Mouse (Mus musculus) hindbrain, embryonic 10.5 days (tissue): ENCODE data around the gene Ccnb1ip1. TPM values are rescaled to one million over a fixed set of nuclear protein-coding genes. Genes with fewer than 3 reads are reported as not detected.
"Not testable (repeated sequence)": the region's sequence is repeated elsewhere in the genome, so short reads cannot be mapped to it uniquely, and the experiment has no call there.

ENCODE experiments used
- DNase-seq: peaks from one replicate; pipeline ENCODE4 v3.0.0-alpha.2; 2017; ENCODE audit warnings: low spot score
- H3K27ac ChIP-seq: fragments of 300-500 bp; sonication (generic); 2 replicates; pipeline ENCODE4 v1.5.1; 2016; ENCODE audit warnings: mild to moderate bottlenecking, moderate library complexity
- H3K27me3 ChIP-seq: fragments of 300-500 bp; sonication (generic); 2 replicates; pipeline ENCODE4 v1.6.1; 2016; ENCODE audit warnings: mild to moderate bottlenecking; ENCODE audit not compliant: poor library complexity, insufficient read depth, severe bottlenecking
- H3K36me3 ChIP-seq: fragments of 300-500 bp; sonication (generic); 2 replicates; pipeline ENCODE4 v1.6.1; 2016; ENCODE audit warnings: mild to moderate bottlenecking, moderate library complexity
- H3K4me1 ChIP-seq: fragments of 300-500 bp; sonication (generic); replicated peaks from 2 replicates; pipeline ENCODE4 v1.6.1; 2016; ENCODE audit warnings: mild to moderate bottlenecking
- H3K4me3 ChIP-seq: fragments of 300-500 bp; sonication (generic); 2 replicates; pipeline ENCODE4 v1.5.1; 2016; ENCODE audit warnings: mild to moderate bottlenecking, moderate library complexity
- H3K9me3 ChIP-seq: fragments of 300-500 bp; sonication (generic); 2 replicates; pipeline ENCODE4 v1.6.1; 2016; ENCODE audit warnings: mild to moderate bottlenecking, moderate library complexity
- WGBS: fragments of 180-500 bp; shearing (Covaris S2); methylation state at CpG from one replicate; pipeline ENCODE4 v1.1.7; 2016; 5-methylcytosine and 5-hydroxymethylcytosine counted together
- polyA plus RNA-seq: library from polyadenylated mRNA; unstranded; fragments of >200 nt; fragmentation: Nextera tagmentation; extraction: Ambion mirVana; gene quantifications from 2 replicates; pipeline ENCODE4 v1.2.1, GENCODE M21; 2016

Gene Ccnb1ip1
- polyA plus RNA-seq = not detected in 2 replicates

DNA sequence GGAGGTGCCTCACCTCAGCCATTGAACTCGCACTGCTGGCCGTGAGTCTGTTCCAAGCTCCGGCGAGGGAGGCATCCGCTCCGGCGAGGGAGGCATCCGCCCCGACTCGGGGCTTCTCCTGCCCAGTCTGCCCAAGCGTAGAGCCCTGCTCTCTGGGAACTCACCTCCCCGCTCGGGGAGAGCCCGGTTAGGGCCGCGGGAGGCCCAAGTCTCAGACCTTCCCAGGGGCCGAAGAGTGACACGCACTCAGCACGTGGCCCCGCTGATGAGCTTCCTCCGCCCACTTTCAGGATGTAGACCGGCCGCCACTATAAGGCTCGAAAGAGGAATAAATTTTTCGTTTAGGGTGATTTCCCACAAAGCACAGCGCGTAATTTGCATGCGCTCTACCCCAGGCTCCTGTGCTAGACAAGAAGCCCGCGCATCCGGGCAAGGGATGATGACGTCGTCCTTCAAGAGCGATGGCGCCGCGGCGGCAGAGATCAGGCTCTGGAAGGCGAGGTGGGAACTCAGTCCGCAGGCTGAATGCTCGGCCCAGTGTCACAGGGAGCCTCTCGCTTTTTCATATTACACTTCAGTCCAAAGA lies at the start of gene Ccnb1ip1, which contains the start of gene Parp2:
Gene Ccnb1ip1 (minus strand): TSS at position 246 of the 586 bp plus-strand sequence.
Gene Parp2 (plus strand): TSS at position 355 of the 586 bp plus-strand sequence.
- H3K27me3 ChIP-seq = no peaks in the 10 kb centered on the region
- under 1% methylated on average over 42 of the region's 42 CpGs for WGBS
- DNase-seq = peak; percentile 96

GRCm38 (mm10) chr14:50855788-50856187 lies 48.3 kb upstream of the Ccnb1ip1 start:
- 84% methylated on average over 5 of the region's 5 CpGs for WGBS

More for the DNA sequence above, at the start of gene Ccnb1ip1, which contains the start of gene Parp2:
- peaks cover 8% of the 10 kb centered on the region for H3K4me1 ChIP-seq
- peak within 1 kb of the TSS; percentile 61 for H3K4me3 ChIP-seq
- peak within 1 kb of the TSS; percentile 91 for H3K27ac ChIP-seq
- no peaks in the 10 kb centered on the region for H3K9me3 ChIP-seq
- peaks cover 28% of the 10 kb centered on the region for H3K36me3 ChIP-seq

GRCm38 (mm10) chr14:50837236-50837635 lies 29.7 kb upstream of the Ccnb1ip1 start:
- Histone ChIP-seq H3K27ac (no peak overlapping the region), H3K4me3 (no peak overlapping the region), H3K4me1 (no peaks in the 10 kb centered on the region), H3K36me3 (peaks cover 11% of the 10 kb centered on the region; the same call in 1 of the 2 replicates), H3K9me3 (no peaks in the 10 kb centered on the region), H3K27me3 (no peaks in the 10 kb centered on the region)
- DNase-seq = peak; percentile 15
- 66% methylated on average over 6 of the region's 6 CpGs for WGBS

More at GRCm38 (mm10) chr14:50855788-50856187, 48.3 kb upstream of the Ccnb1ip1 start:
- Histone ChIP-seq H3K27ac (no peak overlapping the region), H3K27me3 (no peaks in the 10 kb centered on the region), H3K9me3 (no peaks in the 10 kb centered on the region), H3K36me3 (peaks cover 32% of the 10 kb centered on the region), H3K4me1 (no peaks in the 10 kb centered on the region), H3K4me3 (no peak overlapping the region)
- no peak for DNase-seq

GRCm38 (mm10) chr14:50834435-50834834 lies 26.9 kb upstream of the Ccnb1ip1 start:
- no peaks in the 10 kb centered on the region for H3K27me3 ChIP-seq
- no peaks in the 10 kb centered on the region for H3K4me1 ChIP-seq
- no peak overlapping the region for H3K27ac ChIP-seq
- no peak for DNase-seq
- no peaks in the 10 kb centered on the region for H3K9me3 ChIP-seq
- no peak overlapping the region for H3K4me3 ChIP-seq
- H3K36me3 ChIP-seq = peaks cover 7% of the 10 kb centered on the region; the same call in 1 of the 2 replicates
- whole genome bisulfite sequencing = 70% methylated on average over 2 of the region's 2 CpGs

GRCm38 (mm10) chr14:50833964-50834363 lies 26.4 kb upstream of the Ccnb1ip1 start:
- H3K27ac ChIP-seq = no peak overlapping the region
- H3K27me3 ChIP-seq = no peaks in the 10 kb centered on the region
- H3K9me3 ChIP-seq = no peaks in the 10 kb centered on the region
- 86% methylated on average over 10 of the region's 10 CpGs for WGBS
- H3K4me3 ChIP-seq = no peak overlapping the region
- no peak for DNase-seq
- H3K36me3 ChIP-seq = peaks cover 7% of the 10 kb centered on the region; the same call in 1 of the 2 replicates
- H3K4me1 ChIP-seq = no peaks in the 10 kb centered on the region

DNA sequence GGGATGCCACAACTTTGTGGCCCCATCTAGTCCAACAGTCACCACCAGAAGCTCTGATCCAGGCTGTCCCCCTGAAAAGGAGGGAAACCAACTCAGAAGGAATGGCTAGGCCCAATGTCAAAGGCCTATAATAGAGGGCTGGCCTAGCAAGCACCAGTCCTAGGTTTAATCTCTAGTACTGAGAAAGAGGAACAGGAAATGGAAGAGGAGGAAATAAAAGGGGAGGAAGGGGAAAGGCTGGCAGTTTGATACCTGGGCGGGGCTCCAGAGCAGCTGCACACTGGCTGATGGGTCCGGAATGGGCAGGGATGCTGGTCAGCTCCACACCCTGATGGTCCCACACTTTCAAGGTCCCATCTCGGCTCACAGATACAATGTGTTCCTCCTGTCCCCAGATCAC lies 22.3 kb upstream of the Ccnb1ip1 start:
- Histone ChIP-seq H3K9me3 (no peaks in the 10 kb centered on the region), H3K27me3 (no peaks in the 10 kb centered on the region), H3K36me3 (peaks cover 4% of the 10 kb centered on the region; the same call in 1 of the 2 replicates), H3K4me1 (no peaks in the 10 kb centered on the region), H3K27ac (no peak overlapping the region), H3K4me3 (no peak overlapping the region)
- 79% methylated on average over 3 of the region's 3 CpGs for WGBS
- no peak for DNase-seq

GRCm38 (mm10) chr14:50826579-50826978 lies 19.0 kb upstream of the Ccnb1ip1 start:
- Histone ChIP-seq H3K4me3 (no peak overlapping the region), H3K36me3 (peaks cover 24% of the 10 kb centered on the region), H3K4me1 (no peaks in the 10 kb centered on the region), H3K9me3 (no peaks in the 10 kb centered on the region), H3K27ac (no peak overlapping the region), H3K27me3 (no peaks in the 10 kb centered on the region)
- no peak for DNase-seq
- WGBS = 87% methylated on average over 4 of the region's 4 CpGs

DNA sequence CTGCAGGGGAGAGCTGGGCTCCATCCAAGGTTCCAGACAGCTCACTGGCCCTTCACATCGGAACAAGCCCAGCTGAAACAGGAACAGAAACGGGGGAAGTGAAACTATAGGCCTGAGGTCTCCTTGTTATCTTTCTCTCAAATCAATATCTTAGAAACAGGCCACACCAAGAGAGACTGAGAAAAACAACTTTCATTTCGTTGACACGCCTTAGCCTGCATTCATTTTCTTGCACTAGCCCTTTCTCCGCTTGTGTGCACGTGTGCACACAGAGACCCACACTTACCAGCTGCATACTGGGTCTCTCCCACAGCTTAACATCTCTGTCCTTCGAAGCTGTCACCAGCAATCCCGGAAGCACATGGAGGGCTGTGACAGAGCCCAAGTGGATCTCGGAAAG lies 16.7 kb upstream of the Ccnb1ip1 start:
- Histone ChIP-seq H3K4me3 (no peak overlapping the region), H3K9me3 (no peaks in the 10 kb centered on the region), H3K27ac (no peak overlapping the region), H3K27me3 (no peaks in the 10 kb centered on the region), H3K36me3 (peaks cover 46% of the 10 kb centered on the region), H3K4me1 (no peaks in the 10 kb centered on the region)
- 88% methylated on average over 9 of the region's 9 CpGs for WGBS
- DNase-seq = no peak

- Histone ChIP-seq H3K36me3 (peaks cover 56% of the 10 kb centered on the region), H3K4me3 (no peak overlapping the region), H3K9me3 (no peaks in the 10 kb centered on the region), H3K4me1 (no peaks in the 10 kb centered on the region), H3K27ac (no peak overlapping the region), H3K27me3 (no peaks in the 10 kb centered on the region)
- DNase-seq = no peak
- WGBS = 75% methylated on average over 2 of the region's 2 CpGs
These were observed 15.7 kb upstream of the Ccnb1ip1 start for GRCm38 (mm10) chr14:50823240-50823639.

GRCm38 (mm10) chr14:50813060-50813459 lies 5.5 kb upstream of the Ccnb1ip1 start:
- Histone ChIP-seq H3K27me3 (no peaks in the 10 kb centered on the region), H3K4me1 (peaks cover 6% of the 10 kb centered on the region), H3K36me3 (peaks cover 81% of the 10 kb centered on the region), H3K9me3 (no peaks in the 10 kb centered on the region), H3K4me3 (no peak overlapping the region), H3K27ac (no peak overlapping the region)
- 92% methylated on average over 2 of the region's 2 CpGs for WGBS
- no peak for DNase-seq

DNA sequence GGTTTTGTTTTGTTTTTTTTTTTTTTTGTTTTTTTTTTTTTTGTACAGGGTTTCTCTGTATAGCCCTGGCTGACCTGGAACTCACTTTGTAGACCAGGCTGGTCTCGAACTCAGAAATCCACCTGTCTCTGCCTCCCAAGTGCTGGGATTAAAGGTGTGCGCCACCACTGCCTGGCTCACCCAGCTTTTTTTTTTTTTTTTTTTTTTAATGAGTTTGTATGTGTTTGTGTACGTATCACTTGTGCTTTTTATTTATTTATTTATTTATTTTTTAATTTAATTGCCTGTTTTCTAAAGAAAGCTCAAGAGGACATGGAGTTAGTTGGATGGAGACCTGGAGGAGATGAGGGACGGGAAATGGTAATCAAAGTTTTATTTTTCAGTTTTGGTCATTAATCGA lies 1.1 kb downstream of the Ccnb1ip1 start:
- H3K9me3 ChIP-seq, H3K27ac ChIP-seq, DNase-seq, H3K27me3 ChIP-seq, H3K4me1 ChIP-seq: not testable (repeated sequence)
- Histone ChIP-seq H3K36me3 (peaks cover 17% of the 10 kb centered on the region), H3K4me3 (peak overlapping the region; percentile 61; the same call in 1 of the 2 replicates)
- WGBS = 92% methylated on average over 5 of the region's 5 CpGs

DNA sequence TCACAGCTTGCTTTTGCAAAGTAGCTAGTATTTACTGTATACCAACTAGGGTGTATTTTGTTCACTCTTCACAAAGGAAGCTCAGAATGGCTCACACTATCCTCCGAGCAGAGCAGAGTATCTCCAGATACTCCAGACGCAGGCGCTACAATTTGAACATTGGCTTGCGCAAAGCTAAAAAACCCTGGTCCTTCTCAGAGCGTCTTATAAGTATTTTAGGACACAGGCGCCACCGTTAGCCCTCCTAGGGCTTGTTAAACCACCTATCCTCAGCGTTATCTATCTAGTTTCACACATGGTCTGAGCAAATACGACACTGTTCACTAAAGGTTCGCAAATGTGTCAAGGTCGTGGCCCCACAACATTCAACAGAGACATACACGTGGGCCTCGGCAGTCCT lies 2.8 kb downstream of the Ccnb1ip1 start:
- DNase-seq = no peak
- Histone ChIP-seq H3K36me3 (no peaks in the 10 kb centered on the region; the same call in 1 of the 2 replicates), H3K9me3 (no peaks in the 10 kb centered on the region), H3K4me1 (peaks cover 11% of the 10 kb centered on the region), H3K4me3 (no peak overlapping the region), H3K27ac (no peak overlapping the region), H3K27me3 (no peaks in the 10 kb centered on the region)
- 77% methylated on average over 13 of the region's 13 CpGs for WGBS

- H3K9me3 ChIP-seq = no peaks in the 10 kb centered on the region
These were observed 4.5 kb downstream of the Ccnb1ip1 start for GRCm38 (mm10) chr14:50802843-50803562.

More at GRCm38 (mm10) chr14:50802843-50803562, 4.5 kb downstream of the Ccnb1ip1 start:
- H3K4me3 ChIP-seq = no peak overlapping the region
- no peaks in the 10 kb centered on the region for H3K27me3 ChIP-seq
- peaks cover 5% of the 10 kb centered on the region; the same call in 1 of the 2 replicates for H3K4me1 ChIP-seq
- H3K36me3 ChIP-seq = no peaks in the 10 kb centered on the region
- no peak overlapping the region for H3K27ac ChIP-seq
- no peak for DNase-seq
- 64% methylated on average over 4 of the region's 4 CpGs for WGBS
